Mouse (Mus musculus) heart, adult 2 months (tissue): ENCODE data around the gene Elf1.

Experiments used
- CTCF ChIP-seq: fragments of 200-600 bp; IDR thresholded peaks from 2 replicates; pipeline ENCODE4 v1.8.1; 2022; ENCODE audit warnings: antibody characterized with exemption, mild to moderate bottlenecking, moderate library complexity
- POLR2A ChIP-seq: fragments of 200-500 bp; IDR thresholded peaks from 2 replicates; pipeline ENCODE4 v1.6.1; 2011; ENCODE audit warnings: mild to moderate bottlenecking, low read depth, low read length, control low read depth; ENCODE audit not compliant: insufficient read depth

- TF ChIP-seq POLR2A (no peak), CTCF (no peak)
Measured at GRCm38 (mm10) chr14:79444601-79445000, 36.4 kb upstream of the Elf1 start.
